Mouse (Mus musculus): ENCODE measurements around the gene Cdkl2. TPM values are rescaled to one million over a fixed set of nuclear protein-coding genes. Genes with fewer than 3 reads are reported as not detected.

Cdkl2 gene
- total RNA-seq (2012; rRNA removed) (0.50 and 0.51 TPM in 2 replicates), total RNA-seq (2014; rRNA removed) (0.54 and 0.81 TPM in 2 replicates), polyA plus RNA-seq (2012; ENCODE audit: insufficient read length, low read depth) (1.0 and 1.1 TPM in 2 replicates)

GRCm38 (mm10) chr5:92043783-92044182 lies at the start of gene Cdkl2:
Cdkl2 (minus strand) TSS chr5:92043883.
- H3K27ac ChIP-seq (ENCODE audit: insufficient read depth, low read depth), result no peak within 1 kb of the TSS
- dilution Hi-C loops (cut with MboI; ENCODE audit: extremely low pct_ligation_motif_present, extremely low pct_unique_long_range_greater_than_20kb, low sequenced_read_pairs), result no loop called here
- peaks cover 5 to 11% of the 10 kb centered on the region in 2 experiments; a peak in 3 of 4 replicates for H3K4me1 ChIP-seq (ENCODE audit: control insufficient read depth in 1 of 2, insufficient read depth in 2 of 2)
- H3K4me2 ChIP-seq (ENCODE audit: insufficient read depth, low read depth, poor library complexity, severe bottlenecking), result peak within 1 kb of the TSS; percentile 79
- peaks cover 0 to 3% of the 10 kb centered on the region in 2 experiments for H3K36me3 ChIP-seq (replicated peaks in 1 of 2; ENCODE audit: control insufficient read depth in 1 of 2, insufficient read depth in 1 of 2, low read length in 1 of 2)
- no peaks in the 10 kb centered on the region for H3K9me3 ChIP-seq (replicated peaks; ENCODE audit: low read length)
- TF ChIP-seq CHD2 (IDR thresholded peaks at IDR 0.05; ENCODE audit: low read length) (no peak), RAD21 (IDR thresholded peaks at IDR 0.05; ENCODE audit: low read depth, low read length) (no peak), TCF12 (IDR thresholded peaks at IDR 0.05; ENCODE audit: low read depth, low read length) (no peak), MAFK (IDR thresholded peaks at IDR 0.05; ENCODE audit: insufficient replicate concordance, low read length) (no peak), ETS1 (conservative IDR thresholded peaks at IDR 0.05; ENCODE audit: low read depth, low read length) (no peak), E2F4 (IDR thresholded peaks at IDR 0.05; ENCODE audit: insufficient replicate concordance, low read depth, low read length) (no peak), EP300 (IDR thresholded peaks at IDR 0.05; ENCODE audit: low read length) (no peak), ZKSCAN1 (IDR thresholded peaks at IDR 0.05; ENCODE audit: borderline replicate concordance, low read depth, low read length) (no peak), RCOR1 (conservative IDR thresholded peaks at IDR 0.05; ENCODE audit: low read depth, low read length) (no peak), KAT2A (IDR thresholded peaks at IDR 0.05; ENCODE audit: insufficient replicate concordance, low read length) (no peak), IRF4 (IDR thresholded peaks at IDR 0.05; ENCODE audit: low read depth, low read length) (no peak), JUN (IDR thresholded peaks at IDR 0.05; ENCODE audit: insufficient read depth, low read depth, low read length) (no peak), MEF2A (IDR thresholded peaks at IDR 0.05; ENCODE audit: borderline replicate concordance, low read depth, low read length) (no peak), SIN3A (IDR thresholded peaks at IDR 0.05; ENCODE audit: low read length) (no peak)
- H3K79me2 ChIP-seq (replicated peaks; ENCODE audit: control insufficient read depth, extremely low read depth, insufficient read depth, poor library complexity, severe bottlenecking), result no peaks in the 10 kb centered on the region
- H3K4me3 ChIP-seq (replicated peaks in 1 of 3; ENCODE audit: low read depth in 2 of 3, low read length in 2 of 3, poor library complexity in 1 of 3), result peak within 1 kb of the TSS; percentile 70 to 74 (median 73)
- H3K27me3 ChIP-seq (replicated peaks), result no peaks in the 10 kb centered on the region
- DNase-seq (ENCODE audit: extremely low read depth), result no peak
- in situ Hi-C loops (cut with MboI; ENCODE audit: low pct_ligation_motif_present, low pct_unique_long_range_greater_than_20kb, low sequenced_read_pairs), result no loop called here
- H3K9ac ChIP-seq (ENCODE audit: insufficient read depth, low read depth), result peak within 1 kb of the TSS; percentile 59

- dilution Hi-C loops (cut with MboI; ENCODE audit: extremely low pct_ligation_motif_present, extremely low pct_unique_long_range_greater_than_20kb, low sequenced_read_pairs) (no loop called here), in situ Hi-C loops (cut with MboI; ENCODE audit: low pct_ligation_motif_present, low pct_unique_long_range_greater_than_20kb, low sequenced_read_pairs) (no loop called here)
- Histone ChIP-seq H3K4me1 (ENCODE audit: control insufficient read depth in 1 of 2, insufficient read depth in 2 of 2) (peaks cover 0 to 10% of the 10 kb centered on the region in 2 experiments; a peak in 1 of 4 replicates), H3K27me3 (replicated peaks) (no peaks in the 10 kb centered on the region), H3K4me2 (ENCODE audit: insufficient read depth, low read depth, poor library complexity, severe bottlenecking) (no peak overlapping the region), H3K9me3 (replicated peaks; ENCODE audit: low read length) (no peaks in the 10 kb centered on the region), H3K36me3 (replicated peaks in 1 of 2; ENCODE audit: control insufficient read depth in 1 of 2, insufficient read depth in 1 of 2, low read length in 1 of 2) (no peaks in the 10 kb centered on the region), H3K27ac (ENCODE audit: insufficient read depth, low read depth) (no peak overlapping the region), H3K9ac (ENCODE audit: insufficient read depth, low read depth) (no peak overlapping the region), H3K79me2 (replicated peaks; ENCODE audit: control insufficient read depth, extremely low read depth, insufficient read depth, poor library complexity, severe bottlenecking) (peaks cover 4% of the 10 kb centered on the region), H3K4me3 (replicated peaks in 1 of 3; ENCODE audit: low read depth in 2 of 3, low read length in 2 of 3, poor library complexity in 1 of 3) (no peak overlapping the region)
- DNase-seq (ENCODE audit: extremely low read depth), result no peak
- TF ChIP-seq TCF12 (IDR thresholded peaks at IDR 0.05; ENCODE audit: low read depth, low read length) (no peak), PAX5 (IDR thresholded peaks at IDR 0.05; ENCODE audit: low read length) (no peak), MXI1 (IDR thresholded peaks at IDR 0.05; ENCODE audit: low read depth, low read length) (no peak), BHLHE40 (IDR thresholded peaks at IDR 0.05; ENCODE audit: low read depth, low read length) (no peak), JUND (conservative IDR thresholded peaks at IDR 0.05; ENCODE audit: low read depth, low read length) (no peak), TBP (conservative IDR thresholded peaks at IDR 0.05; ENCODE audit: low read depth, low read length) (no peak), RAD21 (IDR thresholded peaks at IDR 0.05; ENCODE audit: low read depth, low read length) (no peak), POLR2AphosphoS2 (IDR thresholded peaks at IDR 0.05; ENCODE audit: low read depth, low read length) (no peak), MEF2A (IDR thresholded peaks at IDR 0.05; ENCODE audit: borderline replicate concordance, low read depth, low read length) (no peak), CTCF (conservative IDR thresholded peaks at IDR 0.05 in 1 of 2, IDR thresholded peaks at IDR 0.05 in 1 of 2; ENCODE audit: low read depth in 2 of 2, low read length in 2 of 2) (no peak), NELFE (IDR thresholded peaks at IDR 0.05; ENCODE audit: low read depth, low read length) (no peak), NRF1 (IDR thresholded peaks at IDR 0.05; ENCODE audit: low read depth, low read length) (no peak), KAT2A (IDR thresholded peaks at IDR 0.05; ENCODE audit: insufficient replicate concordance, low read length) (no peak), EP300 (IDR thresholded peaks at IDR 0.05; ENCODE audit: low read length) (no peak)
These were observed 43.8 kb upstream of the Cdkl2 start for GRCm38 (mm10) chr5:92087469-92087868.
